Mouse (Mus musculus) left cerebral cortex, postnatal 36 days (tissue): Measurements from ENCODE around the gene Gosr2. TPM values are rescaled to one million over a fixed set of nuclear protein-coding genes. Genes with fewer than 3 reads are reported as not detected.

ENCODE experiments used
- DNase-seq, 2 experiments: peaks; one replicate each; pipeline ENCODE4 v3.0.0; 2021 to 2022; ENCODE audit warnings: low spot score in 2 of 2, mixed read lengths in 1 of 2
- intact Hi-C: fragments of 180-260 bp; cut with DNase I; formaldehyde crosslinking; loops from one replicate; pipeline ENCODE4 v1.15.1; 2025
- total RNA-seq, 2 experiments: library from RNA; stranded (reverse); gene quantifications; 2 replicates each; pipeline ENCODE4 v1.2.3; 2021

The Gosr2 gene
- total RNA-seq, 2 experiments from 2014 or later, result 64.0 to 70.3 TPM

DNA sequence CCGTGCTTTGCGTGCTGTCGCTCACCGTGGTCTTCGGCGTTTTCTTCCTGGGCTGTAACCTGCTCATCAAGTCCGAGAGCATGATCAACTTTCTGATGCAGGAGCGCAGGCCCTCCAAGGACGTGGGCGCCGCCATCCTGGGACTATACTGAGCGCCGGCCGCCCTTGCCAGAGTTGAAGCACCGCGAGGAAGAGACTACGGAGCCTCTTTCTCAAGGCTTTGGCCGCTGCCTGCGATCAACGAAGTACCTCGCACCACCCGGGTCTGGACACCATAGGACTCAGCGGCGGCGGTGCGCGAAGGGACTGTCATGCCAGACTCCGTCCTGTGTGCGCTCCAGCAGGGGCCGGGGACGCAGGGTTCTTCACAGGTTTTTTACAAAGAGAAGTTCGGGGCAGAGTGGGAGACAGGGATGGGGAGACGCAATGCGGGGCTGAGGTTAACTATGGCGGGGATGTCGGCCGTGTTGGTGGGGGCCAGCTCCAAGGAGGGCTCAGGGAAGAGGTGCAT lies 47.7 kb downstream of the Gosr2 start:
- intact Hi-C loops, result loop anchor here (1.0 kb wide), 2 partner anchors 12 to 16 kb away; no protein-coding TSS in a partner anchor
- no peak for DNase-seq

DNA sequence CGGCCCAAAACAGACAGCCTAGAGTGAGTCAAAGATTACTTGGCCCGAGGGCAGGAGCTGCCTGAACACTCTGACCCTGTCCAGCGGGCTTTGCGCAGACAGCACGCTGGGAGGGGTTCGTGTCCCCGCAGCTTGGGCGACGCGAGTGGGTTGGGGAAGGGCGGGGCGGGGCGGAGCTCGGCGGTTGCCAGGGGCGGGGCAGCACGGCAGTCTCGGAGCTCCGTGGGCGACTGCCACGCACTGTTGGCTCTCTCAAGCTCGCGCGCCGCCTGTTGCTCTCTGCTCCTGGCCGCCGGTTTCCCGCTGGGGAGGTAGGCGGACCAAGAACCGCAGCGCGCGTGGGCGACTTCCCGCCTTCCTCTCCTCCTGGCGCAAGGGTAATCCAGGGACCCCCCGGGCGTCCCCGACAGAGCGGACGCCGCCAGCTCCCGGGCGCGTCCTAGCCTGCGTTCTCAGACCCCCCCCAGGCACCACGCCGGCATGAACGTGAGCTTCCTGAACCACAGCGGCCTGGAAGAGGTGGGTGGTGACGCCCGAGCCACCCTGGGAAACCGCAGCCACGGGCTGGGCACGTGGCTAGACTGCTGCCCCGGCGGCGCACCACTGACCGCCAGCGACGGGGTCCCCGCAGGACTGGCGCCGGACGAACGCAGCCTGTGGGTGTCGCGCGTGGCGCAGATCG lies 48.3 kb downstream of the Gosr2 start, which contains the start of gene Rprml:
Gene Rprml (plus strand): TSS at position 270 of the 682 bp plus-strand sequence.
- intact Hi-C loops, result loop anchor here (1.0 kb wide), 2 partner anchors 13 to 17 kb away; no protein-coding TSS in a partner anchor
- DNase-seq, result peak; percentile 88 to 92

DNA sequence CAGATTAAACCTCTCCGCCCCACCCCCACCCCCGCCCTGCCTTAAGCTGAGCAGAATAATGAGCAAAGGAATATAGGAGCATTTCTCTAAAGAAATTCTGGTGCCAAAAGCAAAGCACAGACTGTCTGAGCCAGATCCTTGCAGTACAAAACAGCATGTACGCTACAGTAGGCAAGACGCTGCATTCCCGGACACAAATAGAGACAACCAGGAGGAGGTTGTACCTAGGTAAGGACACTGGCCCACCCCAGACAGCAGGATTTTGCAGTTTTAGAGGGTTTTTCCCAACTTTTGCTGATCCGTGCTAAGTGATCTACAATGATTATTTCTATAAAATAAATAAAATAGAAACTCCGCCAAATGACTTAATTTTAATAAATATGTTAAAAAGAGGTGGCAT lies 49.0 kb downstream of the Gosr2 start:
- DNase-seq, result peak; percentile 48 to 50
- intact Hi-C loops, result loop anchor here (1.0 kb wide), 2 partner anchors 14 to 18 kb away; no protein-coding TSS in a partner anchor

DNA sequence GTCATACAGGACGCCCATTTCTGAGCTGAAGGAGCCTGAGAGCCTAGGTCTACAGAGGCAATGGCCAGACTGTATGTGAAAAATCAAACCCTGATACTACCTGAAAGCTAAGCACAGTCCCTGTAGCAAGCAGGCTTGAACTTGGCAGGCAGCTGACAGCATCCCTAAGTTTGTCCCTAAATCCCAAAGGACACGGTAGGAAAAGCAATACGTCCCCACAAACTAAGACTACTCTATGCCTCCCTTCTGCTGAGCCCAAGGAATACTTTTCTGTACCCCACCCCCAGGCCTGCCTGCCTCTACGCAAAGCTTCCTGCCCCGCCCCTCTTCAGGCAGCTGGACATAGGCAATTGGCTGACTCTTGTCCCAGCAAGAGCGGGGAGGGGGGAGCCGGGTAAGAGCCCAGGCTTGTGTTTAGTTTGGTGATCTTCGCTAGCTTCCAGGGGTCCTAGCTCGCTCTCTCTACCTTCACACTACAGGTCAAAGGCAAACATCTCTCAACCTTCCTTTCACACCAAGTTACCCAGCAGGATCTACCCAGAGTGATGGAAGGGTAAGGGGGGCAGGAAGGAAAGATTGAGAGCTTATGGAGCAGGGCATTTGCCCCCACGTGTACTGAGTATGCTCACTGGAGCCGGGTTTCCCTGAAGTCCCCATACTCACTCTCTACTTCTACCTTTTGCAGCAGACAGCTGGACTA lies 49.6 kb downstream of the Gosr2 start:
- DNase-seq, result peak in 1 of 2 experiments; percentile 11
- intact Hi-C loops, result no loop called here

DNA sequence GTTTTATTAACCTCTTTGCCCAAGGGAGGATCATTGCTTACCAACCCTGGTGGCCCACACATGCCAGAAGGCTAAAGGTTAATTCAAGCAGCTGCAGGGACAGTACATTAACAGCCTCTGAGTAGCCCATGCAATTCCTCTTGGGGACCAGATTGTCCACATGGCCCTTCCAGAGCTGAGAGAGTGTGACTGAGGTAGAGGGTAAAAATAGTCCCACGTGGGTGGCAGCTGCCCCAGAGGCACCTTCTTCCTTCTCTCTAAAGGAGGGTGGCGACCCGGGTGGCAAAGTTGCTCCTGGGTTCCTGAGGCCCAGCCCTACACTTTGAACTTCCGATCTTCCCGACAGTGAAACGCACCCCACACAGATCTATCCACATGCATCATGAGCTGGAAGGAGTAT lies 51.4 kb downstream of the Gosr2 start:
- DNase-seq, result no peak
- intact Hi-C loops, result no loop called here

DNA sequence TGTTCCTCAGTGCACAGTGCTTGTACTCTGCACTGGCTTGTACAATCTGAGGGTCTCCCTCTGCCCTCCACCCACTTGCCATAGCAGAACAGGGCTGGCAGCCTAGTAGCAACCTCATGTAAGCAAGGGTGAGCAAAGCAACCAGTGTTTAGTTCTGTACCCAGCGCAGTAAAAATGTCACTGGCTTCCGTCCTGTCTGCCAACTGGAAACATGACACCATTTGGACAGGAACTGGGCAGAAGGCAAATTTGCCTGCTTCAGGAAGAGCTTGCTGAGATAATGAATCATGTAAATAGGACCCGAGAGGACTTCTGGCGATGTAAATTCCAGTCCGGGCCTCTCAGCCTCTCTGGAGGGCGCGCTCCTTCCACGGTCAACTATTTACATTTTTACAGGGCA lies 52.0 kb downstream of the Gosr2 start:
- intact Hi-C loops, result no loop called here
- DNase-seq, result no peak

DNA sequence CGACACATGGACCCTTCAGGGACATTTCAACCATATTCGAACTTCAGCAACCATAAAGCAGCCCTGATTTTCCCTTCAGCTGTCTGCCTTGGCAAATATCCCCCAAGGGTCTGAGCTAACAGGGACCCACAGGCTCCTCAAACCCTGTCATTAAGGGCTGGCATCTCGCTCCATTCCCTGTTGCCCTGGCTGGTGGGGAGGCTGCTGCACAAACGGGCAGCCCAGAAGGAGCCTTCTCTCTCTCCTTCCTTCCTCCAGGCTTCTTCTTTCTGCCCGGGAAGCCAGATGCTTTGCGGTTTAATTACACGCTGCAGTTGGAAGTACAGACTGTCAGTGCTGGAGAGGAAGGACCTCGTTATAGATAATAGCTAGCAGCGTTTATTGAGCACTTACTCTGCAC lies 54.5 kb downstream of the Gosr2 start:
- intact Hi-C loops, result no loop called here
- DNase-seq, result no peak

DNA sequence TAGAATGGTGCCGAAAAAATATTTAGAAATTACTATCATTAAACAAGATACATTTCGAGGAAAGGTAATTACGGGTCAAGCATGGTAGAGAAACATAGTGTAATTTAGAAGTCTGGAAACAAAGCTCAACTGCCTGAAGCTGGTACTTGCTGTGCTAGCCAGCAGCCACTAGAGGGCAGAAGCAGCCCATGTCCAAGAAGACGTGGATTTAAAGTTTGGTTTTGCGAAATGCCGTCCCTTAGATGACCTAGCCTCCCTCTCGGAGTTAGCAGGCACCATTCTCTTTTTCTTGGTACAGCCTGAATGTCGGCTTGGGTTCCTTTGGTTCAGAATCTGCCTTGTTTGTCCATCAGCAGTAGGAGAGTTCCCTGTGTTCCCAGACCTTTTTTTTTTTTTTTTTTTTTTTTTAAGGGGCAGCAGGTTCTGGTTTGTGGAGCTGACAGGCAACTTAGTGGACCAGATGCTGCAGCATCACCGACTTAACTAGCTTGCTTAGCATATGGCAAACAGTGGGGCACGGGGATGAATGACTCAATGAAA lies 58.2 kb downstream of the Gosr2 start:
- peak; percentile 55 to 62 for DNase-seq
- intact Hi-C loops, result loop anchor here (1.0 to 5.0 kb wide), 3 partner anchors 36 to 273 kb away; no protein-coding TSS in a partner anchor

DNA sequence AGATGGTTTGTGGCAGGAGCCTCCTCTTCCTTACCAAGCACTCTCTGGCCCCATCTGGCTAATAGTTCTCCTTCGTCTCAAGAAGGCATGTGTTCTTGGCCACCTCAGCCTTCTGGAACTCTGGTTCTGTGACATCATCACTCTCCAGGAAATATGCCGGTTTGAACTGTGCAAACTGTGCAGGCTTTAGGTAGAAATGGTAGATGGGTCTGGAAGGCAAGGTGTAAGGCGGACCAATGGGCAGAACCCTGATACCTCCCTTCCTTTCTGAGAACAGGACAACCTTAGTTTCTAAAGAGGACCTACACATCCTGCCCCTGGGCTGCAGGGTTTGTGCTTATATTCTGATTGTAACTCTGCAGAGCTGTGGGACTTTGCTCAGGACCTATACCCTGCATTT lies 58.9 kb downstream of the Gosr2 start, which contains the start of gene Lyzl6:
Gene Lyzl6 (minus strand): TSS at position 101 of the 400 bp plus-strand sequence.
- intact Hi-C loops, result loop anchor here (1.0 to 5.0 kb wide), 3 partner anchors 37 to 274 kb away; no protein-coding TSS in a partner anchor
- DNase-seq, result no peak

DNA sequence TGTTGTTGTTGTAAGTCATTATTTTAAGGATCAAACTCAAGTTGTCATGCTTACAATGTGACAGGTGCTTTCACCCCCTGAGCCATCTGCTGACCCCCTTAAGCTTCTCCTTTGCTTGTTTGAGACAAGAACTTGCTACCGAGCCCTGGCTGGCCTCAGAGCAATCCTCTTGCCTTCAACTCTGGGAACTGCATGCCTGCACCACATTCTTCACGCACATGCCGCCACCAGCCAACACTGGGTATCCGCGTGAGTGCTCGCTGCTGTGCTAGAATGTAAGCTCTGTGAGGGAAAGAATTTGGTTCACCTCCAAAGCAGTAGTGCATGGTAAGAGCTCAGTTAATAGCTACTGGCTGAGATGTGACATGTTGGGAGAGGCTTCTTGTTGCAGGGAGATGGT lies 61.4 kb downstream of the Gosr2 start:
- DNase-seq, result no peak
- intact Hi-C loops, result loop anchor here (5.0 kb wide), 1 partner anchor 276 kb away; no protein-coding TSS in a partner anchor

DNA sequence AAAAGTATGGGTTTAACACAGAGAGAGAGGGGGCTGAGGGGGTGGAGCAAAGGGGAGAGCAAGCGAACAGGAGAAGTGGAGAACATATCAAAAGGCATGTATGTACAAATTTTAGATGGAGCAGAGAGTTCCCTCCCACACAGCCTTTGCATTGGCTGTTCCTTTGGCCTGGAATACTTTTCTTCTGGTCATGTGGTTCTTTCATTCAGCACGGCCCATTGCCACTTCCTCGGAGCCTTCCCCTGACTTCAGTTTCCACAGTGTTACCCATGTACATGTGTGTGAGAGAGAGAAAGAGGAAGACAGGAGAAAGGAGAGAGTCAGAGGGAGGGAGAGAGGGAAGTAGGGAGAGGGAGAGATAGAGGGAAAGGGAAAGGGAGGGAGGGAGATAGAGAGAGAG lies 62.2 kb downstream of the Gosr2 start:
- intact Hi-C loops, result loop anchor here (5.0 kb wide), 1 partner anchor 277 kb away; no protein-coding TSS in a partner anchor
- no peak for DNase-seq

DNA sequence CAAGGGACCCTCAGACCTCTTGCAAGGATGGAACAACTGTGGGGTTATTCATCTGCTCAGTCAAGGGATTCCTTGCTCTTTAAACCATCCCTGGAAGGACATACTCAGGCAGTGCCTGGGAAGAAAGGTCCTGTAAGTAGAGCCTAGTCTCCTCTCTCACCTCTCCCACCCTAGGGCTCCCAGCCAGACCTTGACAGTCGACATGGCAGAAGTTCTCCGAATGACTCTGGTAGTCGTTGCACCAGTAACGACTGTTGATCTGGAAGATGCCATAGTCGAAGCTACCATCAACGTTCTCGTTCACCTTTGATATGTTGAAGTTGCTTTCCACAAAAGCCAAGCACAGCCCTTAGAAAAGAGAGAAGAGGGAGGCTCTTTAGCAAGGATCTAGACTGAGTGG lies 62.9 kb downstream of the Gosr2 start:
- no peak for DNase-seq
- intact Hi-C loops, result loop anchor here (5.0 kb wide), 1 partner anchor 277 kb away; no protein-coding TSS in a partner anchor

DNA sequence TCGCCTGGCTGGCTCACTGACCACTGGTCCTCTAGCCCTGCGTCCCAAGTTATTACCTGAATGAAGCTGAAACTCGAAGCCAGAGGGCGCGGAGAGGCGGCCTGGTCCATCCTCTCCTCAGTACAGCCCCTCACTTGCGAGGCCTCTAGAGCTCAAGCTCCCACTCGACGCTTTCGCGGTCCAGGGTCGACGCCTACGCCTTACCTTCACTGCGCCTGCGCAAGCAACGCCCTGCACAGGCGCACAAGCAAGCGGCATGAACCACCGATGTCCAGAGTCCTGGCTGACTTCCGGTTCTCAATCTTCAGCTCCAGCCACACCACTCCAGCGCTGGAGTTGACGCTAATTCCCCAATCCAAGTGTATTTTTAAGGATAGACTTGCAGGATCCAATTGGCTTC lies 70.2 kb downstream of the Gosr2 start:
- intact Hi-C loops, result no loop called here
- DNase-seq, result no peak

Other genes with a start within 250 kb of the Gosr2 start
- not detected for gene Lrrc37a, start 193.3 kb downstream of the Gosr2 start, total RNA-seq
- under 1 TPM in 1 of 2 experiments, not detected in 1; 0.05 TPM for gene Gm884, start 76.8 kb downstream of the Gosr2 start, total RNA-seq
- not detected for gene Lyzl6, start 59.0 kb downstream of the Gosr2 start, total RNA-seq
- gene Rprml, start 48.3 kb downstream of the Gosr2 start, total RNA-seq, result 10 to 100 TPM; 84.9 to 98.5 TPM
- under 1 TPM; 0.17 to 0.32 TPM for gene Wnt9b, start 51.9 kb upstream of the Gosr2 start, total RNA-seq
- gene Wnt3, start 76.3 kb upstream of the Gosr2 start, total RNA-seq, result 1 to 10 TPM; 1.2 to 1.8 TPM